Mouse (Mus musculus): ENCODE measurements around the gene Trpm5.

The Trpm5 gene

GRCm38 (mm10) chr7:143094592-143095553 is at the start of gene Trpm5:
Trpm5 (minus strand) TSS chr7:143094642.
- no peak for DNase-seq (ENCODE audit: low read depth)

- DNase-seq (ENCODE audit: low read depth), result no peak
These were observed 48.2 kb upstream of the Trpm5 start for GRCm38 (mm10) chr7:143142680-143143079.

GRCm38 (mm10) chr7:143139932-143140331 is 45.5 kb upstream of the Trpm5 start:
- DNase-seq (ENCODE audit: low read depth), result no peak

- peak; percentile 23 for DNase-seq (ENCODE audit: low read depth)
These were observed 44.3 kb upstream of the Trpm5 start for GRCm38 (mm10) chr7:143138789-143139188.

GRCm38 (mm10) chr7:143136561-143136960 is 42.1 kb upstream of the Trpm5 start:
- no peak for DNase-seq (ENCODE audit: low read depth)

- no peak for DNase-seq (ENCODE audit: low read depth)
These were observed 41.7 kb upstream of the Trpm5 start for GRCm38 (mm10) chr7:143136125-143136524.

- DNase-seq (ENCODE audit: low read depth), result no peak
These were observed 38.4 kb upstream of the Trpm5 start for GRCm38 (mm10) chr7:143132815-143133214.

- no peak for DNase-seq (ENCODE audit: low read depth)
These were observed 30.5 kb upstream of the Trpm5 start for GRCm38 (mm10) chr7:143124902-143125301.

- DNase-seq (ENCODE audit: low read depth), result no peak
These were observed 29.6 kb upstream of the Trpm5 start for GRCm38 (mm10) chr7:143123876-143124669.

- no peak for DNase-seq (ENCODE audit: low read depth)
These were observed 27.7 kb upstream of the Trpm5 start for GRCm38 (mm10) chr7:143122191-143122590.

- DNase-seq (ENCODE audit: low read depth), result no peak
These were observed 25.4 kb upstream of the Trpm5 start for GRCm38 (mm10) chr7:143119826-143120225.

GRCm38 (mm10) chr7:143119407-143119806 is 25.0 kb upstream of the Trpm5 start:
- DNase-seq (ENCODE audit: low read depth), result no peak

GRCm38 (mm10) chr7:143116521-143116920 is 22.1 kb upstream of the Trpm5 start:
- DNase-seq (ENCODE audit: low read depth), result no peak

- no peak for DNase-seq (ENCODE audit: low read depth)
These were observed 20.3 kb upstream of the Trpm5 start for GRCm38 (mm10) chr7:143114773-143115172.

- DNase-seq (ENCODE audit: low read depth), result no peak
These were observed 18.0 kb upstream of the Trpm5 start for GRCm38 (mm10) chr7:143112395-143112794.

- no peak for DNase-seq (ENCODE audit: low read depth)
These were observed 17.3 kb upstream of the Trpm5 start for GRCm38 (mm10) chr7:143111719-143112118.

GRCm38 (mm10) chr7:143110803-143111202 is 16.4 kb upstream of the Trpm5 start:
- DNase-seq (ENCODE audit: low read depth), result no peak

- DNase-seq (ENCODE audit: low read depth), result no peak
These were observed 15.3 kb upstream of the Trpm5 start for GRCm38 (mm10) chr7:143109696-143110095.

- no peak for DNase-seq (ENCODE audit: low read depth)
These were observed 14.7 kb upstream of the Trpm5 start for GRCm38 (mm10) chr7:143108996-143109660.

- no peak for DNase-seq (ENCODE audit: low read depth)
These were observed 13.8 kb upstream of the Trpm5 start for GRCm38 (mm10) chr7:143108200-143108599.

GRCm38 (mm10) chr7:143106672-143107465 is 12.4 kb upstream of the Trpm5 start:
- no peak for DNase-seq (ENCODE audit: low read depth)

Data from c-Kit-positive CD71-positive TER-119-negative erythroid progenitor cells, embryonic 14.5 days (primary cell).